Mouse (Mus musculus) cerebellum, postnatal 10 days (tissue): ENCODE measurements around the gene Olfml2a.

Source experiments
- DNase-seq, 2 experiments: peaks; one replicate each; pipeline ENCODE4 v3.0.0; 2021; ENCODE audit warnings: mixed read lengths in 2 of 2

Olfml2a gene

GRCm38 (mm10) chr2:38931851-38932667 is at the start of gene Olfml2a:
TSS of gene Olfml2a (plus strand) at chr2:38931978.
- peak; percentile 75 to 81 for DNase-seq

- DNase-seq = no peak
These were observed 28.9 kb upstream of the Olfml2a start for GRCm38 (mm10) chr2:38902866-38903265.

GRCm38 (mm10) chr2:38904290-38904689 is 27.5 kb upstream of the Olfml2a start:
- DNase-seq = no peak

- peak in 1 of 2 experiments; percentile 44 for DNase-seq
These were observed 25.7 kb upstream of the Olfml2a start for GRCm38 (mm10) chr2:38906097-38906496.

GRCm38 (mm10) chr2:38908604-38909003 is 23.2 kb upstream of the Olfml2a start:
- DNase-seq = no peak

- no peak for DNase-seq
These were observed 17.3 kb upstream of the Olfml2a start for GRCm38 (mm10) chr2:38914517-38914916.

- DNase-seq = peak in 1 of 2 experiments; percentile 30
These were observed 16.8 kb upstream of the Olfml2a start for GRCm38 (mm10) chr2:38914965-38915364.

- DNase-seq = no peak
These were observed 14.7 kb upstream of the Olfml2a start for GRCm38 (mm10) chr2:38916947-38917691.

- no peak for DNase-seq
These were observed 10.4 kb upstream of the Olfml2a start for GRCm38 (mm10) chr2:38921374-38921773.

GRCm38 (mm10) chr2:38923471-38923870 is 8.3 kb upstream of the Olfml2a start:
- DNase-seq = peak in 1 of 2 experiments; percentile 27

- no peak for DNase-seq
These were observed 7.9 kb upstream of the Olfml2a start for GRCm38 (mm10) chr2:38923911-38924310.

- DNase-seq = peak in 1 of 2 experiments; percentile 42
These were observed 7.2 kb upstream of the Olfml2a start for GRCm38 (mm10) chr2:38924571-38924970.

- peak; percentile 24 to 53 for DNase-seq
These were observed 6.4 kb upstream of the Olfml2a start for GRCm38 (mm10) chr2:38925171-38926080.

GRCm38 (mm10) chr2:38926145-38926891 is 5.5 kb upstream of the Olfml2a start:
- peak; percentile 98 for DNase-seq

GRCm38 (mm10) chr2:38927115-38927979 is 4.4 kb upstream of the Olfml2a start, which contains the start of gene Nr6a1:
TSS of gene Nr6a1 (minus strand) at chr2:38927688.
- peak; percentile 86 to 87 for DNase-seq

GRCm38 (mm10) chr2:38930269-38930668 is 1.5 kb upstream of the Olfml2a start:
- no peak for DNase-seq

GRCm38 (mm10) chr2:38933931-38934330 is 2.2 kb downstream of the Olfml2a start:
- DNase-seq = no peak

GRCm38 (mm10) chr2:38934936-38935335 is 3.2 kb downstream of the Olfml2a start:
- no peak for DNase-seq

- DNase-seq = no peak
These were observed 5.1 kb downstream of the Olfml2a start for GRCm38 (mm10) chr2:38936721-38937378.

- no peak for DNase-seq
These were observed 5.6 kb downstream of the Olfml2a start for GRCm38 (mm10) chr2:38937396-38937795.
